Mouse (Mus musculus): ENCODE data around the gene Foxn3. TPM values are rescaled to one million over a fixed set of nuclear protein-coding genes. Genes with fewer than 3 reads are reported as not detected.
"Not testable (repeated sequence)": the region's sequence is repeated elsewhere in the genome, so short reads cannot be mapped to it uniquely, and the experiment has no call there.

Foxn3 gene
- polyA plus RNA-seq, 1 experiment: 28.9 TPM

DNA sequence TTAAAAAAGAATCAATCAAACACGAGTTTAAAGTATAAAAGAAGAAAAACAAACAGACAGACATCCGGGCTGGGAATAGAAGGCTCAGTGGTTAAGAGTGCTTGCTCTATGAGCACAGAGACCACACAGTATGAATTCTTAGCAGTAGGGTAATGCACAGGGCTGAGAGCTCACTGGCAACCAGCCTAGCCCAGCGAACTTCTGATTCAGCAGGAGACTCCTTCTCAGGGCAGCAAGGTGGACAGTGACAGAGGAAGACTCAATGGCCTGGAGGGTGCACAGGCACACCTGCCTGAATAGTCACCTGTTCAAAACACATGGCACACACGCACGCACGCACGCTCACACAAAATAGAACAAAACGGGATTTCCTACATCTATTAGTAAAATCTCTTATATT lies 353.6 kb downstream of the Foxn3 start:
- Histone ChIP-seq H3K27ac (replicated peaks; ENCODE audit: low read depth, low read length) (no peak overlapping the region), H3K4me1 (ENCODE audit: control insufficient read depth, insufficient read depth, insufficient read length, low read length) (peaks cover 18% of the 10 kb centered on the region), H3K4me3 (ENCODE audit: insufficient read depth, low read depth, low read length) (no peak overlapping the region)

DNA sequence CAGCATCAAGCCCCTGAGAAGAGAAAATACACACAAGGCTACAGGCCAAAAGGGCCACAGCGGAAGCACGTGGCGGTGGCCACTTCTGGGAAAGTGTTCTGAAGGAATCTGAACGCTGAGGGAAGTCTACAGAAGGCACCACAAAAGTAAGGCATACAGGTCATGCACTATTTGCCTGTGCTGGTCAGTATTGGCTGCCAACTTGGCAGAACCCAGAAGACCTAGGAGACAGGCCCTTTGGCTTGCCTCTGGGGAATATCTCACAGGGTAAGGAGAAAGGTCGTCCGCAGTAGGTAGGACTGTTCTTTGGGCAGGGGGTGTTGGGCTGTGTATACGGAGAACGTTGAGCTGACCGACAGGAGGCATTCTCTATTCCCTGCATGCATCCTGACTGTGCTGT lies 355.1 kb downstream of the Foxn3 start:
- Histone ChIP-seq H3K27ac (replicated peaks; ENCODE audit: low read depth, low read length) (peak overlapping the region; percentile 78), H3K4me1 (ENCODE audit: control insufficient read depth, insufficient read depth, insufficient read length, low read length) (peaks cover 13% of the 10 kb centered on the region), H3K4me3 (ENCODE audit: insufficient read depth, low read depth, low read length) (no peak overlapping the region)

DNA sequence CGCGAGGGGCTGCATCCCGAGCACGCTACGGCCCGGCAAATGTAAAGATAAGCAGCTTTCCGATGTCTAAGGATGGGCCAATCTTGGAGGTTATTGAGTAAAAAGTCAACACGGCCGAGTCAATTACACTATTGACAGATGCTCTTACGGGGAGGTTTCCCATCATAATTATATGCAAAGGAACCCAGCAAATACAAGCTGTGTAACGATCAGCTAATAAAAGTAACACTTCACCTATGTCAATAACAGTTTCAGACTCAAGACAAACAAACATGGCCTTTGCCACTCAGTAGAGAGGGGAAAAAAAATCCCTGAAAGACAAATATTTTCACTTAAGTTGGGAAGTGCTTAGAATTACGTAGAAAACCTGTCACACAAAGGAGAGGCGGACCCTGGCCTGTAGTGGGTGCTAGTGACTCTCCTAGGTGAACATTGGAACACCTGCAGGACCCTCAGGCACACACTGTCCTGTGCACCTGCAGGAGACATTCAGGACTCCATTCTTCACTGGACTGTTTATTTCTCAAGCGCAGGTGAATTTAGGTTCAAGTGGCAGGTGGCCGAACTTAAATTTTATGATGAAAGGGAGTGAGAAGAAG lies 356.3 kb downstream of the Foxn3 start:
- peaks cover 8% of the 10 kb centered on the region for H3K4me1 ChIP-seq (ENCODE audit: control insufficient read depth, insufficient read depth, insufficient read length, low read length)
- no peak overlapping the region for H3K27ac ChIP-seq (replicated peaks; ENCODE audit: low read depth, low read length)
- no peak overlapping the region for H3K4me3 ChIP-seq (ENCODE audit: insufficient read depth, low read depth, low read length)

DNA sequence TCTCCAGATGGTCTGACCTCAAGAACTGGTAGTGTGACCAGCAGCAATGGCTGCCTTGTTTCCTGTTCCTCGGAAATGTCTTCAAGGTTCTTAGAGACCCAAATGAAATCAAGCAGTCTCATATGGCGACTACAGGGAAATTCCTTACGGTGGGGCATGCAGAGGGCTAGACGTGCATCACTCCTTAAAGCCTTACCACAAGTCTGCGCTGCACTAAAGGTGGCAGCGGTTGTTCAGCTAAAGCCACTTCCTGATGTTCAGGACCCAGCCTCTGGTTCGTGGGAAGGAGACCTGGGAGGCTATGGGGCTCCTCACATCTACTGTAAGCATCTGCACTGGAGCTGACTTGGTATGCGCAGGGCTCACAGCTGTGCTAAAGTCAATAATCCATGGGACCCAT lies 357.6 kb downstream of the Foxn3 start:
- Histone ChIP-seq H3K4me1 (ENCODE audit: control insufficient read depth, insufficient read depth, insufficient read length, low read length) (peaks cover 8% of the 10 kb centered on the region), H3K27ac (replicated peaks; ENCODE audit: low read depth, low read length) (no peak overlapping the region), H3K4me3 (ENCODE audit: insufficient read depth, low read depth, low read length) (no peak overlapping the region)

DNA sequence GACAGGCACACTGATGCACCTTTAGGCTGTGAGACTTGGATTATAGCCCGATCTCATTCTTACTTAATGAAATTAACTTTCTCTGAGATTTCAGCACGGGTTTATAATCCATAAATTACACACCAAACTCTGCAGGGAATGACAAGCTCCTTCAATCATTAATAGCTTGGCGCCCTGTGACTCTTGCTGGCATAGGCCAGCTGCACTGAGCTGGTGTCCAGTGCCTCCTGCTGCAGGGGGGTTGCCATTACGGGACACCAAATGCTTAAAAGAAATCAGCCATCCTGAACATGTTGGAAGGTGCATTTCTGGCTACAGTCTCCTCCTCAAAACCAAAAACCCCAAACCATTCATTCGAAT lies 364.3 kb downstream of the Foxn3 start:
- H3K4me3 ChIP-seq (ENCODE audit: insufficient read depth, low read depth, low read length): no peak overlapping the region
- H3K4me1 ChIP-seq (ENCODE audit: control insufficient read depth, insufficient read depth, insufficient read length, low read length): 0 out of 2 replicates have a peak, but pooled peaks cover 2% of the 10 kb centered on the region
- H3K27ac ChIP-seq (replicated peaks; ENCODE audit: low read depth, low read length): no peak overlapping the region

DNA sequence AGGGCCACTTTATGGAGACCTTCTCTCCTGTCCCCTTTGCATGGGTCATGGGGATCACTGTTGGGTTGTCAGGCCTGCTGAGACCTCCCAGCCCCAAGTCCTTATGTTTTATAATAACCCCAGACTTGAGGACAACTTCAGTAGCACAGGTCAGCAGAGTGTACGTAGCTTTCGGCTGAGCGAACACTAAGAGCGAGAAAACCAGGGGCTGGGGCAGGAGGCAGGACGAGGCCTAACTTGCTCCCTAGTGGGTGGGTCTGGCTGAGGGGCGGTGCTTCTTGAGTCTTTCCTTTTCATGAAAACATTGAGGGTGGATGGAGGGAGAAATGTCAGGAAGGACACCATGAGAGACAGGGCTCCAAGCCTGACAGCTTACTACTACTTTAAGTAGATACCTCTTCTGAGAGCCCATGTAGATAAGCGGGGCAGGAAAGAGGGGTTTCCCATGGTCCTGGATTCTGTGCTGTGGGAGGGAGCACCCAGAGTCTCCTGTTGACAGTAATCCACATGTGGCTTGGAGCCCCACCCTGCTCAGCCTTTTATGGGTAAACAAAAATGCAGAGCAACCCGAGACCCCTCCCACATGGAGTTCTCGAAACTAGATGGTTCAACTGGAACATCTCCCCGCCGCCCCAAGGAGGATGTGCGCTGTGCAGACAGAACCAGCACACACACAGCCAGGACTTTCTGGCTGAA lies 364.8 kb downstream of the Foxn3 start:
- H3K4me3 ChIP-seq (ENCODE audit: insufficient read depth, low read depth, low read length): no peak overlapping the region
- H3K27ac ChIP-seq (replicated peaks; ENCODE audit: low read depth, low read length): no peak overlapping the region
- H3K4me1 ChIP-seq (ENCODE audit: control insufficient read depth, insufficient read depth, insufficient read length, low read length): 0 out of 2 replicates have a peak, but pooled peaks cover 2% of the 10 kb centered on the region

DNA sequence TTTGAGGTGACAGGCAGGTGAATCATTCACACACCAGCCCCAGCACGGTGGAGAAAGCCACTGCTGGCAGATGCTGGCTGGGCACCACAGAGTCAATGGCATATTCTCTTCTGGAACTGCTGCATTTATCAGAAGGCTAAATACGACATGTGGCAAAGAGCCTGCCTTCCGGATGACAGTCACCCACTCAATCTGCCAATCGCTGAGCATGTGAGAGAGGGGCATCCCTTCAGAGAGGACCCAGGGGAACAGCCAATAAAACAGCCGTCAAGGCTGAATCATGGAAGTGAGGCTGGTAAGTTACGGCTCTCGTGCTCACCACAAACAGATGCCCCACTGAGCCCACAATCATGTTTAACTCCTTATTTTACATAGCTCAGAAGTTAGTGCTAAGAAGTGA lies 366.4 kb downstream of the Foxn3 start:
- Histone ChIP-seq H3K27ac (replicated peaks; ENCODE audit: low read depth, low read length) (no peak overlapping the region), H3K4me1 (ENCODE audit: control insufficient read depth, insufficient read depth, insufficient read length, low read length) (0 out of 2 replicates have a peak, but pooled peaks cover 2% of the 10 kb centered on the region), H3K4me3 (ENCODE audit: insufficient read depth, low read depth, low read length) (no peak overlapping the region)

DNA sequence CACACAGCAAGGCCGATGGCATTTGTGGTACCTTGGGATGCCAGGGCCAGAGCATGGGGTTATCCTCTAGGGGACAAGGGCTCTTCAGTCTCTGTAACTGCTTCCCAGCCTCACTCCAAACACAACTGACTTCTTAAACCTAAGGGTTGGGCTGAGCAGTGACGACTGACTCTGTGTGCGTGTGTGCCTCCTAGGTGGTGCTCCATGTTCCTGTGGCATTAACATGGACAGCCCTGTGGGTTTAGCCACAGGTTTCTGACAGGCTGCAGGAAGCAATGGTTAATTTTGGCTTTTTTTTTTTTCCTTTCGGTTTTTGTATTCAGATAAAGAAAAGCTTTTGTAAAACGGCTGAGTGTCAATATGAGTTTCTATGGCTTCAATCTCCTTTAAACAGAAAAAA lies 367.7 kb downstream of the Foxn3 start:
- H3K4me3 ChIP-seq (ENCODE audit: insufficient read depth, low read depth, low read length): no peak overlapping the region
- H3K4me1 ChIP-seq (ENCODE audit: control insufficient read depth, insufficient read depth, insufficient read length, low read length): 0 out of 2 replicates have a peak, but pooled peaks cover under 1% of the 10 kb centered on the region
- no peak overlapping the region for H3K27ac ChIP-seq (replicated peaks; ENCODE audit: low read depth, low read length)

DNA sequence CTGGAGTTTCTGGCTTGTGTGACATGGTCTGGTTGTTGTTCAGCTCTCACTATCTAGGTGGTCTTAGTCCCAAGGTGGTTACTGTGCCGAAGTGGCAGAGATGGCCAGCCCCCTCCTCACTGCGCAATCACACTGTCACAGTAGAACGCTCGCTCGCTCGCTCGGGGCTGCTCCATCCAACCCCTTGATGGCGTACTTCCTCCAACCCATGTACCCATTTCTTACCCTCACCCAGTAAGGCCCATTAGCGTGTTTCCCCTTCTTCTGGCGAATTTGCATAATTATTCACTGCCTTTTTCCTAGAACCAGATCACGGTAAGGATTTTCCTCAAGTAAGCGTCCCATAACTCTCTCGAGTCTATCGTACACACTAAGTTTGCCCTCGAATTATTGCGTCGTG lies 369.3 kb downstream of the Foxn3 start:
- not testable (repeated sequence) for H3K4me1 ChIP-seq (ENCODE audit: control insufficient read depth, insufficient read depth, insufficient read length, low read length); H3K27ac ChIP-seq (replicated peaks; ENCODE audit: low read depth, low read length); H3K4me3 ChIP-seq (ENCODE audit: insufficient read depth, low read depth, low read length)

DNA sequence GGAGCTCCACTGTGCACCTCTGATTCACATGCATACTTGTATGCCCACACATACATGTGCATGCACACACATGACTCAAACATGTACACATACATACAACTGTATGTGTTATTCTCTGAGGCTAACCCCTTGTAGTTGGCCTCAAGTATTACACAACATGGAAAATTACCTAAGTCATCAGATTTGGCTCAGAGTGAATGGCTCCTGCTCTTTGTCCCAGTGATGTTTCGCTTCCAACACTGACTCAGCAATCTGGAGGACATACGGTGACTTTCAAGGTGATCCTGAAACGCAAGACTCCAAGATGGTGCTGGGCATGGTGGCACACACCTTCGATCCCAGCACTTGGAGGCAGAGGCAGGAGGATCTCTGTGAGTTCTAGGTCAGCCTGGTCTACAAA lies 375.7 kb downstream of the Foxn3 start:
- peaks cover 3% of the 10 kb centered on the region; the same call in 1 of the 2 replicates for H3K4me1 ChIP-seq (ENCODE audit: control insufficient read depth, insufficient read depth, insufficient read length, low read length)
- H3K27ac ChIP-seq (replicated peaks; ENCODE audit: low read depth, low read length): peak overlapping the region; percentile 91
- H3K4me3 ChIP-seq (ENCODE audit: insufficient read depth, low read depth, low read length): no peak overlapping the region

DNA sequence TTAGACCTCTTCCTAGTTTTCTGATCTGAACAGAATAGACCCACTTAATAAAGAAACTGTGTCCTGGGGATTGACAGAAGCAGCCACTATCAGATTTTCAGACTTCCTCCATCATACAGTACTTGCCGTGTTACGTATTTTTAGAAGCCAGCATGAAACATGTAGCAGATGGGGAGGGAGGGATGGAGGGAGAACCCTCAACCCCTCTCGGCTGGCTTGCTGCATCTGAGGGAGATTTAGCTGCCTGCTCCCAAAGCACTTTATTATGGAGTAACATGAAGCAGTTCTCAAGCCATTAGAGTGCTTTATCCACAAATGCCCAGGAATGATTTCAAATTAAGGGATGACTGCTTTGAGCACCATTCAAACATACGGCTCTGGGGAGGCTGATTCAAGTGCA lies 377.1 kb downstream of the Foxn3 start:
- Histone ChIP-seq H3K4me3 (ENCODE audit: insufficient read depth, low read depth, low read length) (no peak overlapping the region), H3K4me1 (ENCODE audit: control insufficient read depth, insufficient read depth, insufficient read length, low read length) (peaks cover 3% of the 10 kb centered on the region; the same call in 1 of the 2 replicates), H3K27ac (replicated peaks; ENCODE audit: low read depth, low read length) (no peak overlapping the region)

DNA sequence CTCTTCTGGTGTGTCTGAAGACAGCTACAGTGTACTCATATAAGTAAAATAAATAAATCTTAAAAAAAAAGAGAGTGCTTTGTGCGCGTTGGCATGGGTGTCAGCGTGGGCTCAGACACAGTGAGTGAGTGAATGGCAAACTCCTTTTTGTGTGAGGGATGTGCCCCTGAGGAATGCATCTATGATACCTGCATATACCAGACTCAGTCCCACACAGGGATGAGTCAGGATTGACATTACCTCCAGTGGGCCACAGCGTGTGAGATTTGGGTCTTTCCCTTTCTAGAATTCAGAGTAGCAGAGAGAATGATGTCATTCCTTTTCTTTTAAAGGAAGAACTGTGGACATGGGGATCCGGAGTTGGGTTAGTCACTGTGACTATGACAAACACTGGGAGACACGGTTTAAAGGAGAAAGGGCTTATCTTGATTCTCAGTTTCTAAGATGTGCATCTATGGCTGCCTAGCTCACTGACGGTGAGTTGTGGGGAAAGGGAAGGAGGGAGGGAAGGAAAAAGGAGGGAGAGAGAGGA lies 380.1 kb downstream of the Foxn3 start:
- Histone ChIP-seq H3K27ac (replicated peaks; ENCODE audit: low read depth, low read length) (no peak overlapping the region), H3K4me1 (ENCODE audit: control insufficient read depth, insufficient read depth, insufficient read length, low read length) (peaks cover 3% of the 10 kb centered on the region; the same call in 1 of the 2 replicates), H3K4me3 (ENCODE audit: insufficient read depth, low read depth, low read length) (no peak overlapping the region)

DNA sequence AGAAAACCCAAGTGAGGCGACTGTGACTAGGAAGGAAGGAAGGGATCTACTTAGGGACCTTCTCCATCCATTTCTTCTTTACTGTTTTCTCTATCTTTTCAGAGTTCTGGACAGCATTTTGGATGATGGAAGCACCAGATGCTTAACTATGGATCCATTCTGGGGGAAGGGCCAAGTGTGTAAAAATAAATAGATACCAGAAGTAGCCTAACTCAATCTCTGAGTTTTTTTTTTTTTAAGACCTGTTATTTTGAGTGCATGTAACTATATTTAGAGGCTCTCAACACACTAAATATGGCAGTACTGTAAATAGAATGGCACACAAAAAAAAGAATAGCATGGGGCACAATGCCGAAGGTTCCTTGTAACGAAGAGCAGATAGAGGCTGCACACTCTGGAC lies 381.0 kb downstream of the Foxn3 start:
- Histone ChIP-seq H3K27ac (replicated peaks; ENCODE audit: low read depth, low read length) (no peak overlapping the region), H3K4me3 (ENCODE audit: insufficient read depth, low read depth, low read length) (no peak overlapping the region), H3K4me1 (ENCODE audit: control insufficient read depth, insufficient read depth, insufficient read length, low read length) (no peaks in the 10 kb centered on the region)

DNA sequence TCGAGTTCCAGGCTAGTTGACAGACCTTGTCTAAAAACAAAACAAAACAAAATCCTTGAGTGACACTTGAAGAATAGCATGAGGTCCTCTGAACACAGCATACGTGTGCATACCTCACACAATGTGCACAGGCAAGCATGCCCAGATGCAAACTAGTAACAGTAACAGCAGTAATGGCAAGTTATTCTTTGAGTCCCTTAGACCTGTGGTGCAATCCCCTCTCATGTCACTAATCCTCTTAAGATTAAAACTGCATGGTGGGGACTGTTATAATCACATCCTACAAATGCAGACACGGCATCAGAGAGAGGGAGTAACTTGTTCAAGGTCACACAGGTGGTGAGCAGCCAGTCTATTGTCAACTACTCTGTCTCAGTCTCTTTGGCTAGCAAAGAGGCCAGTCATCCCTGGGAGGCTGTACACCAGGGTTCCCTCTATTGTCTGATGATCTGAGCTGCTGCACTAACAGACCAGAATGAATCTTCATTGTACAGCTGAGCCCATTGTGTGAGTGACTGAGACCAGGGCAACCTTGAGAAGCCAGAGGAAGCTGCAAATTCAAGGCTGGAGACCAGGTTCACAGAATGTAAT lies 383.1 kb downstream of the Foxn3 start:
- H3K27ac ChIP-seq (replicated peaks; ENCODE audit: low read depth, low read length): no peak overlapping the region
- no peaks in the 10 kb centered on the region for H3K4me1 ChIP-seq (ENCODE audit: control insufficient read depth, insufficient read depth, insufficient read length, low read length)
- no peak overlapping the region for H3K4me3 ChIP-seq (ENCODE audit: insufficient read depth, low read depth, low read length)

DNA sequence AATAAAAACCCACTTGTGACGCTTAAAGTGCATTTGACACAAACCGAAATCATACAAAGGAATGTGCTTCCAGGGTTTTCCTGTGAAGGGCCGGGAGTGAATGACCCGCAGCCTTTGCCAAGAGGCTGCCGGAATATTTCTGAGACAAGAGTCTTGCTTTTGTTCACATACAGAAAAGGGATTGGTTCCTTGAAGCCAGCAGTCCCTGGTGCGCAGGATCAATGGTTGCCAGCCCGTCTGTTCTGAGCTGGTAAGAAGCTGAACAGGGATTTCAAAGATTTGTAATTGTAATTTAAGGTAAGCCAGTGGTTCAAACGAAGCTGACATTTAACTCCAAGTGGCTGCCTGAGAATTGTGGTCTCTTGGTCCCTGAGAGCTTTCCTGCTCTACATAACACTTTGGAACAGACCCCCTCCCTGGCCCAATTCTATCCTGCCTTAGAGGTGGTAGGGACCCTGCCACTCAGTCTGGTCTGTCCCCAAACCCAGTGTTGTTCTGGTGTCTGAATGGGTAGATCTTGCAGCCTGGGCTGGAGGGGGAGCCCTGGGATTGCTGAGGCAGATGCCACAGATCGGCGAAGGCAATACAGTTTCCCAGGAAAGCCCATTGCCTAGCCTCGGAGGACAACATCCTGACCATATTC lies 388.3 kb downstream of the Foxn3 start:
- H3K4me1 ChIP-seq (ENCODE audit: control insufficient read depth, insufficient read depth, insufficient read length, low read length): no peaks in the 10 kb centered on the region
- H3K4me3 ChIP-seq (ENCODE audit: insufficient read depth, low read depth, low read length): no peak overlapping the region
- no peak overlapping the region for H3K27ac ChIP-seq (replicated peaks; ENCODE audit: low read depth, low read length)

Data from brown adipose tissue, adult 24 weeks (tissue).